Mouse (Mus musculus) fat pad, adult 2 months (tissue): ENCODE results near the gene Cutal.
A peak's percentile ranks its signal among the peaks of the same experiment; 100 is the strongest.

Source experiments
- DNase-seq: peaks from one replicate; pipeline ENCODE4 v3.0.0-alpha.2; 2011; ENCODE audit warnings: low read depth, low spot score; ENCODE audit errors: extremely low read depth

Cutal gene

DNA sequence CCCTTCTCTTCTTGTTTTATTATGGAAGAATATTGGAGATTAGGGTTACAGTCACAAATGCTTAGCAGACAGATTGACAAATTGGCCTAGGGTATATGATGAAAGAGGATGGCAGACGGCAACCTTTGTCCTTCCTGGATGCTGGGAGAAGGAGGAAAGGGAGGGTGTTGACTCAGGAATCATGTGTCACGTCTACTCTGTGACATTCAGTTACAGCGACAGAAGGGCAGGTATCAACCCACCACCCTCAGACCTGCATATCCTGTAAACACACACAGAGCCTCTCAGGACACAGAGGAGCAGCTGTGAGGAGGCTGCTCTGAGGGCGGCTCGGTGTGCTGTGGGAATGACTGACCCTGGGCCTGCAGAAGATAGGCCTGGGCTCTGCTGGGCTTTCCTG lies 9.0 kb downstream of the Cutal start:
- DNase-seq, result no peak

DNA sequence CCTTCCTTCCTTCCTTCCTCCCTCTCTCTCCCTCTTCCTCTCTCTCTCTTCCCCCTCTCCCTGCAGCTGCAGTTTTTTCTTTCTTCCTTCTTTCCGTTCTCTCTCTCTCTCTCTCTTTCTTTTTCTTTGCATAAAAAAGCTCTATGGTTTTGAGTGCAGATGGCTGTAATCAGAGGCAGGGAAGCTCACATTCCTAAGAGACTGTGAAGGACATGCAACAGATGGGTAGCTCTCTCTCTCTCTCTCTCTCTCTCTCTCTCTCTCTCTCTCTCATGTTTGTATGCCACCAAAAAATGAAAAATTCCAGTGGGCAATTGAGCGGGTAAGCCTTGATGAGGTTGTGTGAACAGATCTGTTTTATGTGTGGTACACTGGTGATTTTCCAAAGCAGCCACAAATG lies 10.0 kb downstream of the Cutal start:
- DNase-seq, result no peak

DNA sequence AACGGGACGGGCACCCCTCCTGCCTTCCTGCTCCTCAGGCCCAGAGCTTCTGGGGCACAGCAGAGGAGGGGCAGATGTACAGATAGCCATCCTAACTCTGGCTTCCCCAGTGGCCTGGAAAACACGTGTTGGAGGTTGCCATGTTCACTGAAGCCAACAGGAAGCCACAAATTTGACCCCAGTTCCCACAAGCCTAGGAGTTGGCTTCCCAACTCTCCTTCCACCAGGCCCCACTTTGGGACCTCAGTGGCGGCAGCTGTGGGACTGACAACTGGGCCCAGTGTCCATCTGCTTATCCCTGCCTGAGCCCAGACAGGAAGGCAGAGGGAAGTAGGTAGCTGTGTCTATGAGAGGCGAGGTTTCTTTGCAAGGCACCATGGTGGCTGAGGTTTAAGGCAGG lies 19.8 kb downstream of the Cutal start:
- DNase-seq, result no peak

DNA sequence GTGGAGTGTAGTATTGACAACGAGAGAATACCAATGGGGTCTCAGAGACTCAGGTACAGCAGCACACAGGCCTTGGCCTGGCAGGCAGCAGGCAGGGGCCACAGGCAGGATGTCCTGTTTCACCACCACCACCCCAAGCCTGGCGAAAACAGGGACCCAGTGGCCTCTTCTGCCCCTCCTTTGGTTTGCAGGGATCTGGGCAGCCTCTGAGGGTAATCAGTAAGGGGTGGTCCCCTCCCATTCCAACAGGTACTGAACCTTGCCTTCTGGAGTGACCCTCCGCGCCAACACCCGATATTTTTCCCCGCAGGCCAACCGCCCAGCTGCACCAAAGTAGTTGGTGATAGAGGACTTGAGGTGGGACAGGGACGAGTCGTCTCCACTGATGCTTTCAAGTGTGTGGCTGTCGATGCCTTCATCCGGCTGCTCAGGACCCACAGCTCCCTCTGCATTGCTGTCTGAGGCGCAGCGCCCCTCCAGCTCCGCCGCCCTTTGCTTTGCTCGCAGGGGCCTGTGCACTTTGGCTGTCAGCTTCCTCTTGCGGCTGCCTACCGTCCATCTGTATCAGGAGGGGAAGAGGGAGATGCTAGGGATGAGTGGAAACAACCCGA lies 21.4 kb downstream of the Cutal start:
- DNase-seq, result no peak

DNA sequence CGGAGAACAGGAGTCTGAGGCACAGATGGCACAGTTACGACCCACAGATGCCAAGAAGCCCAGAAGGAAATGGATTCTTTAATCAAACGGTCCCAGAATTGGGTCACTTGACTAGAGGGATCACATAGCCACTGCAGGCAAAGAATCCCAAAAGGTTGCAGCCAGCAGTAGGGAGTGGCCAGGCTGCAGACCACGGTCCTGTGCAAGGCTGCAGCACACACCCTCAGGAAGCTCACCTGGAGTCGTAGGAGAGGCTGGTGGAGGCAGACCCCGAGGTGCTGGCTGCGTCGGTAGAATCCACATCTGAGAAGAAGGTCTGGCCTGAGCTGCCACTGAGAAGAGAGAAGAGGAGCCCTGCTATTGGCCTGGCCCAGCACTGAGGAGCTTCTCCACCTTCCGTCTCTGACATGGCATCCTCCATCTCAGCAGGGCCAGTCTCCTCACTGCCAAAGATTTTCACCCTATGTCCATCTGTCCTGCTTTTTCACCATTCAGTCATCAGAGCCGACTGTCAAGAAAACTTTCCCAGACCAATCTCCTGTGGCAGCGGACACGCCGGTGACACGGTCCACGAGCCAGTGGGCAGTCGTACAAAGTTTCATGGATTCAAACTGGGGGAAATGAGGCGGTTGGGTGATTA lies 22.7 kb downstream of the Cutal start:
- no peak for DNase-seq

DNA sequence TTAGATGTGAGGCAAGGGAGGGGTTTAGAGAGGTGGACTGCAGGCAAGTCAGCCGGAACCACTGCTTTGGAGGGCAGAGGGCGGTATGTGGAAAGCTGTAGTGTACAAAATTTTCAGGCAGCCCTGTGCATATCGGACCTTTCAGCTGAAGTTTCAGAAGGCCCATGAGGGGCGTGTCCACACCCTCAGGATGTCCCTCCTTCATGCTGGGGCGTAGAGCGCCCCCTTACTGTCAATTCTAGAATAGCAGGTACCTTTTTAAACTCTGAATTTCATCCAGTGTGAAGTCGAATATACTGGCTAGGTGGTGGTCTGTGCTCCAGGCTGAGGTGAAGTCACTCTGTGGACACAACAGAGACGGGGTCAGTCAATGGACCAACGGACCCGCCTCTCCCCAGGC lies 23.6 kb downstream of the Cutal start:
- no peak for DNase-seq

DNA sequence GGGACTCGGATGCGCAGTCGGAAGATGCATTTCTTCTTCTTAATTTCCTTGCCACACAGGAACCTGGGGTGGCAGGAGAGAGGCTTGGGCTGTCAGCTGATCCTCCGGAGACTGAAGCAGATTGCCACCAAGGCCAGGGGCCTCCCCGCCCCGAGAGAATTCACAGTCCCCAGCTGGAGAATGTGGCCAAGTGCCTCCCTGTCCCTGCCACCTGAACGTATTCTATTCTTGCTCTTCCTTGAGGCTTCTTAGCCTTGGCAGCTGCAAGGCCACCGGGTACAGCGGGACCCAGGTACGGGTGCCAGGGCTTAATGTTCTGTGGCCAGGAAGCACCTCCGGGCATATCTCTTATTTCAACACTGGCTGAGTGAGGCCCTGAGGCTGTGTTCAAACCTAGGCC lies 25.5 kb downstream of the Cutal start:
- peak; percentile 49 for DNase-seq

DNA sequence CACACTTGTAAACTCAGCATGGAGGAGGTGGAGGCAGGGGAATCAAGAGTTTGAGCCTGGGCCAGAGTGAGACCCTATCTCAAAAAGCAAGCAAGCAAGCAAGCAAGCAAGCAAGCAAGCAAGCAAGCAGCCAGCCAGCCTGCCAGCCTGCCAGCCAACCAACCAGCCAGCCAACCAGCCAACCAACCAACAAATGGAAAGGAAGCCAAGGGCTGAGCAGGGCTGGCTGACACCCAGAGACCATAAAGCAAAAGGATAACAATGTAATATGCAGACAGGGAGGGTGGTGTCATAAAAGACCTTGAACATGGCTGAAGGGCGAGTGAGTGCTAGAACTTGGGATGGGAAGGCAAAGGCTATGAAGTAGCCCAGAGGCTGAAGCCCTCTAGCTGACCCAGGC lies 26.2 kb downstream of the Cutal start:
- peak; percentile 52 for DNase-seq

DNA sequence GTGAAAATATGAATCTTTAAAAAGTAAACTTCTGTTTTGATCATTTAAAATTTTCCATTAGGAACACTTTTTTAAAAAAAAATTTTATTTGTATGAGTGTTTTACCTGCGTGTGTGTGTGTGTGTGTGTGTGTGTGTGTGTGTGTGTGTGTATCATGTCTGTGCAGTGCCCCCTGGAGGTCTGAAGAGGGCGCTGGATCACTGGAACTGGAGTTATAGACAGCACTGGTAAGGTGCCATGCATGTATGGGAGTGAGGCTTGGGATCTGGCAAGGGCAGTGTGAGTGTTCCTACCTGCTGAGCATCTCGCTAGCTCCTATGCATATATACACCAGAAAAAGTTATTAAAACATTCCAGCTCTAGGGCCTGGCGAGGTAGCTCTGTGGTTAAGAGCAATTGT lies 27.5 kb downstream of the Cutal start:
- DNase-seq, result no peak

DNA sequence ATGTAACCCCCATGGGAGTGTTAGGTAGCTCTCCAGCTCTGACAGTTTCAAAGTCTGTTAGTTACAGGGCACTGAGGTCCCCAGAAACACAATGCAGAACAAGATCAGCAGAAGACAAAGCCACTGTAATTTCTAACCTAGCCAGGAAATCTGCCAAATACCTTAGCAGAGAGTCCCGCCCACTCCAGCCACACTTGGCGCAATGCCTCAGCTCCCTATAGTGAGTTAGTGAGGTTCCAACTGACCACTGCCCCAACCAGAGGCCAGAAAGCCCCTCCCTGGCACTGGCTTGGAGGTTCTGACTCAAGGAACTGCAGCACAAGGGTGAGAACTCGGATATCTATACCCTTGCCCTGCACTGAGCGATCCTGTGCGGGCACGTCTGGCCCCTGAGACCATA lies 28.5 kb downstream of the Cutal start:
- DNase-seq, result peak; percentile 36

DNA sequence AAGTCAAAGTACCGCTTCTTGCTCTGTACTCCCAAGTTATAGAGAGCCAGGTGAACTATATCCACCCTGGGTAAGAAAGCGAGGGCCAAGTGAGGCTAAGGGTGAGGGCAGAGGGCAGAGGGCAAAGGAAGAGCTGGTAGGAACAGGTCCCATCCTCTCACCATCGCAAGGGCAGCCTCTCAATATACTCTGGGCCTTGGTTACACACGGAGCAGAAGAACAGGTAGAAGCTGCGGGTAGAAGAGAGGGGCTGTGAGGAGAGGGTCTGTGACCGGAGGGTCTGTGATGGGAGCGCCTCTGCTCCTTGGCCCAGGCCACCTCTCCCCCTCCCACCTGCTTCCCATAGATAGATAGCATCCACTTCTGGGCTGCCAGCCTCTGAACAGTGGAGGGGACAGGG lies 29.0 kb downstream of the Cutal start:
- no peak for DNase-seq

DNA sequence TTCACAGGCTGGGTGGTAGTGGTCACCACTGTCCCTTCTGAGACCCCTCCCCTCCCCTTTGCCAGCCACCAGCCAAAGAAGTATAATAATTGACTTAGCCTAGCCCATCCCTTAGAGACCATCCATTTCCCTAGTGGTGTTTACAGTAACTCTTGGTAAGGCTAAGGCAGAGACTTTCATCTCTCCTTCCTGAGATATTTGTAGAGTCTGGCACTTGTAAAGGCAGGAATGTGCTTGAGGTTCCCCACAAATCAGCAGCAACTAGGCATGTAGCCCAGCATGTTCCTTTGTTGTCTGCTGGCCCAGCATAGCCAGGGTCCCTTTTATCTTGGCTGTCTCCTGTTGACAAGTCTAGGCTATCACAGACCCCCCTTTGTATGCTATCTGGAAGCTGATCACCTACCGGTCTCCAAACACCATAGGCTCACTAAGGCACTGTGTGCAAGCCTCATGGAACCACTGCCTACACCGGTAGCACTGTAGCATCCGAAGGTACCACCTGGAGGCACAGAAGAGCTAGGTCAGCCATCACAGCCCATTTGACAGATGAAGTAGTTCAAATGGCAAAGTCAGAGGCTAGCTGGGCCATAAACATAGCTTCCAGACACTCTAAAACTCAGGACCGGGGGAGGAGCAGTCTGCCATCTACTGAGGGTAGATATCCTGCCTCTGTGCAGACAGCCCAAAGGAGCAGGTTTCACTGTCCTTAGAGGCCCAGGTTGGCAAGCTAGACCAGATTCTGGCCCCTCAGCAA lies 29.6 kb downstream of the Cutal start:
- no peak for DNase-seq

DNA sequence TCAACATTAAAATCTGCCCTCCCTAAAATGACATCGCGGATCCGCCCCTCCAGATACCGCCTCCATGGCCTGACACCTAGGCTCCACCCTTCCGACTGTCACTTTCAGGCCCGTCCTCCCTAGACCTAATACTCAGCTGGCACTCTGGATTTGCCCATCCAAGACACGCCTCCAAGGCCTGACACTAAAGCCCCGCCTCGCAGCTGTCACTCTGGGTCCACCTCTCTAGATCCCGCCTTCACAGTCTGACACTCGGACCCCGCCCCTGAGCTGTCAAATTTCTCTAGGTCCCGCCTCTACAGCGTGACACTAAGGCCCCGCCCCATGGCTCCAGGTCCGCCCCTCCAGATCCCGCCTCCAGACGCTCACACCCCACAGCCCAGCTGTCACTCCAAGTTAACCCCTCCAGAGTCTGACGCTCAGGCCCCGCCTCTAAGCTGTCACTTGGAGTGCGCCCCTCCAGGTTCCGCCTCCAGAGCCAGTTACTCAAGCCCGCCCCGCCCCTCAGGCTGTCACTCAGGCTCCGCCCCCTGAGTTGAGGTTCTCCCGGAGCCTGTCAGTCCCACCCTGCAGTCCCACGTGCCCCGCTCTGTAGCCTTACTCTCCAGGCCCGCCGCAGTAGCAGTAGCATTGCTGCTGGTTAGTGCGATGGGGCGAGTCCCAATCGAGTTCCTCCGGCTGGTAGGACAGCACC lies 30.8 kb downstream of the Cutal start:
- DNase-seq, result peak; percentile 99

DNA sequence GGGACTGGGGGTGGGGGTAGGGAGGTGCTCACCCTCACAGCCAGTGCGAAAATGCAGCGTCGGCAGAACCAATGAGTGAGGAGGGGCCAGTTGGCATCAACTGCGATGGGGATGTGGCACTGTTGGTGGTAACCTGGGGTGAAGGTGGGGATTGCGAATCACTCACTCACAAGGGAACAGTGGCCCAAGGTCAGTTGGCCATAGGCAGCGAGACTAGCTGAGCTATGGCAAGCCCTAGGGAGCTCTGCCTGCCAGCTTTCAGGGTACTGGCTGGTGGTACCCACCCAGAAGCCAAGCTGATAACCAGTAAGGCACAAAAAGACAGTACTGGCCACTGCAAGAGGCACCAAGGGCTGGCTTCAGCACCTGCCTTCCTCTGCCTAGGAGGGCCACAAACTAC lies 32.2 kb downstream of the Cutal start:
- no peak for DNase-seq

DNA sequence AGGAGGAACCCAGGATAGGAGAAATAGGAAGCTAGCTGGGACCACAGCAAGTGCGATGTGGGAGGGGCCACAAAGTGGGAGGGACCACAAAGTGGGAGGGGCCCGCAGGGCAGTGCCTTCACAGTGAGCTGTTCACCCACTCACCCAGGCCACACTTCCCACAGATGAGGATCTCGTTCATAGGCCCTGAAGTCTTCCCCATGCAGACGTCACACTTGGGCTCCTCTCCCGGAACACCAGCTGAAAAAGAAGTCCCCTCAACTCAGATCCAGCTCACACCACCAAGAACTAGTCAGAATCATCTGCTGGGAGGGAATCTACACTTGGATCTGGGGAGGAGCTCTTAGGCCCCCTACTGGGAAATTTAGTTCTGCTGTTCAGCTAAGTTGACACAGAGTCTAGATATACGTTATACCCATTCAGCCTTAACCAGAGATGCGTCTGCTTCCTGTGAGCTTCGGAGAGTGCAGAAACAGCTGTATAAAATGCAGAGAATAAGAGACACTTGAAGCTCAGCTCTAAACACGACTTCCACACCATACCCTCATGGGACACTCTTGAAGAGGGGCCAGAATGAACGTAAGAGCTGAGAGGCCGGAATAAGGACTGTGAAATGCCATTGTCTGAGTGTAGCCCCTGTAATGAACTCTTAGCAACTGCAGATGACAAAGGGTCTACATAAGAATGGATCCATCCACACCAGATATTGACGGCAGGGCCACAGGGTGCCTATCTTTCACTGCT lies 32.8 kb downstream of the Cutal start:
- no peak for DNase-seq

DNA sequence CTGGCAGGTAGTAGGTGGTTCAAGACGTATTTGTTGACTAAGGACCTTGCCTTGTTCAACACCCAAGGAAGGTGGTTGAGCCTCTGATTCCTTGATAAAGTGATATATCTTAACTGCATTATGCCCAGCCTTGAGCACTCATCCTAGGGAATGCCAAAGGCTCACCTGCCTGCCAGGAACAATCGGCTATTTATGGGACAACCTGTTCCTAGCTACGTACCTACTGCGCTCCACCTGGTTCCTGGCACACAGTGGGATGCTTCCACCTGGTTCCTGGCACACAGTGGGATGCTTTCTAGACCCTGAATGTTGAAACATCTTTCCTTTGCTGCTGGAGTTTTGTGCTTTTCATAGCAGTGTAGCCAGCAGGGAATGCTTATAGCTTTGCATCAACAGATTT lies 35.5 kb downstream of the Cutal start:
- no peak for DNase-seq

DNA sequence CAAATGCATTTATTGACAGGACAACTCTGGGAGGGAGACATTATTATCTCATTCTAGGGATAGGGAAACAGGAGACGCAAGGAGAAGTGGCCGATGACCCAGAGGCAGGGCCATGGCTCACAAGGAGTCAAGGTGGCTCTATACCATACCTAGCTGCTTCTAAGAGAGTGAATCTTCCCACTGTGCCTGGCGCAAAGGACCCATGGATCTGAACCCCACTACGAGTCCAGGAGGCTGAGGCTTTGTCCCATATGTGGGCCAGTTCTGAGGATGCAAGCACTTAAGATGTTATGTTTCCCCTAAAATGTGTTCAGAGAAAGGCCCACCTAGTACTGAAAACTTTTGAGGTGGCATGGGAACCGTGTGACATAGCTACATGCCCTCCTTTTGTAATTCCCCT lies 37.7 kb downstream of the Cutal start:
- no peak for DNase-seq

DNA sequence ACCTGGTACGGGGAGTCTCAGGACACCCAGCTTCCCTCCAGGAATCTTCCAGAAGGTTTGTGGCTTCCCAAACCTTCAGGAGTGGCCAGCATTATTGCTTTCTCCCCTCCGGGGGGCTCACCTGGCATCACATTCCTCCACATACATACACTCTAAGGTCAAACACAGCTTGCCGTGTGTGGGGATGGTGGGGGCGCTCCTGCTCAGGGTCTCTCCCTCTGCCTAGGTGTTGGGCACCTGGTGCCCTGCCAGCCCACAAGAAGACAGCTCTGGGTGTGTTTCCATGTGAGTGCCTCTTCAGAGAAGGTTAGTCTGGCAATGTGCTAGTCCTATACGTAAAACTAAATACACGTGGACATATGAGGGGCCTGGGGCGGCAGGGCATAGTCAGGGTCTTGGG lies 38.4 kb downstream of the Cutal start:
- no peak for DNase-seq

DNA sequence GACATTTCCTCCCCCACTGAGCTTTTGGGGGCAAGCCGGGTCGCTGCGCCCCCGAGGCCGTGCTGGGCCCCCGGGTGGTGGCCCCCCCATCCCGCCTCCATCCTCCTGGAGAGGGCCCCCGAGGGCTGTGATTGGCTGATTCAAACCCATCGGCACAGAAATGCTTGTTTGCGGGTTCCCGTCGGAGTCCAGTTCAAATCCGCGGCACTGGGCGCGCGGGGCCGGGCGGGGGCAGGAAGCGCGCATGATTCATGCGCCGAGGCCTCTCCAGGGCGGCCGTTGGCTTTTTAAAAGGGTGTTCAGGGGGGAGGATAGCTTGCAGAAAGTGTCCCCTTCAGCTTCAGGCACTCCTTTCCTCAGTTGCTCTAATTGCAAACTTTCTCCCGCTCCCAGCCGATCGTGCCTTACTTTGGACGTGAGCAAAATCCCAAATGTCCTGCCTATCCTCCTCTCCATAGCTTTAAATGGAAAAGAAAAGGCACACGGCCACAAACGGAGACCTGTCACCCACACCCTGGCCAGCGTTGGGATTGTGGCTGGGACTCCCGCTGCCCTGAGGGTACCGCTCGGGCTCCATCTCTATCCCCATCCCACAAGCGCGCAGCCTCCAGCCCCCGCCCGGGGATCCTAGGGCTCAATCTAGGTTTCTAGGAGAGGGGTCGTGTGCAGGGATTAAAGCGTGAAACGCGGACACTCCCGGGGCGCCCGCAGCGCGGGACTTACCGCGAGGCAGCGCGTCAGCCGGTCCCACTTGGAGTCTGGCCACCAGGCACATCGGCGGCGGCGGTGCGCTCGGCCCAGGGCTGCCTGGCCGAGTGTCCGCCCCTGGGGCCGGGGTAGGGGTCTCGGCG lies 39.2 kb downstream of the Cutal start, which contains the start of gene Phf19:
TSS of gene Phf19 (minus strand) at position 809 of the 851 bp plus-strand sequence.
- DNase-seq, result no peak
